Mouse (Mus musculus): Measurements from ENCODE around the gene Ilkap.

The Ilkap gene

DNA sequence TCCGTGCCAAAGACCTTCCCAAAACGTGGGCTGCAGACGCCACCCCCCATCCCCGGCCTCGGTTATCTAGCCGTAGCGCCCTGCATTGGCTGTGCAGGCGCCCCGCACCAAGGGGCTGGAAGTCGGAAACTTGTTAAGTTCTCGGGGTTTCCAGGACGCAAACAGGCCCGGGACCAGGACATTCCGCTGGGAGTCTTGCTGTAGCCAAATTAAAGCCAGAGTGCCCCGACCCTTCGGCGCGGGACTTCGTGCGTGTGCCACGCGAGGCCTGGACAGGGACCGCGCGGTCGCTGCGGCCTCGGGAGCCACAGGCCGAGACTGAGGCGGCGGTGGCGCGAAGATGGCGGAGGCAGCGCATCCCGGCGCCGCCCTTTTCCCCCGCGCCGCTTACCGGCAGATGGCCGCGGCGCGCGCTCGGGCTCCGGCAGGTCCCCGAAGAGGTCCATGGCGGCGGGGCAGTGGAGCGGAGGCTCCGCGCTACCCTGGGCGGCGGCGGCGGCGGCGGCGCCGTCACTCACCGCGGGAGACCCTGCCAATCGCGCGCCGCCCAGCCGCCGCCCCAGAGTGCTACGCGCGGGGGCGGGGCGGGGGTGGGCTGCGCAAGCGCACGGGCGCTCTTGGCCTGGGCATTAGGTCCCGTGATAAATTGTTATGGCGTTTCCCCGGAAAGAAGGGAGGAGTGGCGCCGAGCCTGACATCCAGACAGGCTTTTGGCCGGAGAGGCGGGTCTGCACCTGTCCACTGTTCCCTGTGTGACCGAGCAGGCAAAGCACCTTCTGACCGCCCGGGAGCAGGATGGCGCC, at the start of gene Ilkap:
Gene Ilkap (minus strand): TSS at position 556 of the 803 bp plus-strand sequence.
- peak; percentile 83 for DNase-seq

GRCm38 (mm10) chr1:91446511-91446910, 47.9 kb upstream of the Ilkap start:
- DNase-seq, result no peak

- DNase-seq, result no peak
Observed at GRCm38 (mm10) chr1:91446060-91446459, 47.4 kb upstream of the Ilkap start.

DNA sequence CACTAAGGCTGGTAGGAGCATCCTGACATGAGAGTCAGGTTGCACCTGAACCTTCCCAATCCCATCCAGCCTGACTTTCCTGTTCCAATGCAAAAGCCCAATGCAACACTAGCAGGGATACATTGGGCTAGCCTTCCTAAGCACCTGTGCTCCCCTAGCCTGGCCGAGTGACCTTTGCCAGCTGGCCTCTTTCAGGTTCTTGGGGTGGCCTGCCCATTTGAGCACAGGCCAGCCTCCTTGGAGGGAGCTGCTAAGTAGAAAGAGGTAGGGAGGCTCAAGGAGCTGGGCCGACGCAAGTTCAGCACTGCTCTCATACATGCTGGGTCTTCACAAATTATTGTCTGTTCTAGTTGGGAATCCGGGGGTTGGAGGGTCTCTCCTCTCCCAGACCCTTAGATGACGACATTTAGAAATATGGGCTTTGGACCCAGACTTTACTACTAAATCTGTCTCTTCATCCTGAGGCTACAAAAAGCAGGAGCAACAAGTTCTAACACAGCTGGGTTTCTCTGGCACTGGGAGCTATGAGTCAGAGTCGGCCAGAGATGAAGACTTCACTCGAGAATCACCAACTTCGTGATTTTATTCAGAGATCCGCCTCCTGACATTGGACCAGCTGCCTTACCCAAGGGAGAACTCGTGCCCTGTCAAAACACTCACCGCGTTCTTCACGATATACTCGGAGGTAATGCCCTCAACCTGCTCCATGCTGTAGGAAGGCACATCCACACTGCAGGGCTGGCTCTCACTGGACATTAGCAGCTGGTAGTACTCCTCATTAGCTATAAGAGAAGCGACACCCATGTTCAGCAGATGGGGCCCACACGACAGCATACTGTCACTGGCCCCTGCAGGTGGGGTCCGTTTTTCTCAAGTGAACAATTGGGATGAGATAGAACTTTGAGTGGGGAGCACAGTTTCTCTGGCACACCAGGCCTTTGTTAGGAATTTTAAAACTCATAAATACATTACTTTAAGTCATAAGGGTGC, 46.5 kb upstream of the Ilkap start:
- no peak for DNase-seq

GRCm38 (mm10) chr1:91442350-91442990, 43.9 kb upstream of the Ilkap start:
- DNase-seq, result no peak

GRCm38 (mm10) chr1:91441855-91442254, 43.2 kb upstream of the Ilkap start:
- no peak for DNase-seq

DNA sequence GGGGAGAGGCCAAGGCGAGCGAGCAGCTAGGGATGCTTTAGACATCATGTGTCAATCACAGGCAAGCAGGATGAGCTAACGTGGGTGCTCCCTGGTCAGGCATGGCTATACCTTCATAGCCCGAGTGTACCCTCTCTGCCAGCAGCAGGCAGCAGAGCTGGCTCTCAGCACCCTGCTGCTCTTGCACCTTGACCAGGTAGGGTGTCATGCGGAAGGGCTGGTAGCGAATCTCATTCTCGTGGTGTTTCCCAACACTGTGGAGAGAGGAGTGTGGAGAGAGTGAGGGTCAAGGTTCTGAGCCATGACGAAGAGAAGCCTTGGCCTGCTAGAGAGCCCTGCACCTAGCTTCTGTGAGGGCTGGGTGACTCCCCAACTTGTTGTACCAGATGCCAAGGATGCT, 41.2 kb upstream of the Ilkap start:
- DNase-seq, result no peak

DNA sequence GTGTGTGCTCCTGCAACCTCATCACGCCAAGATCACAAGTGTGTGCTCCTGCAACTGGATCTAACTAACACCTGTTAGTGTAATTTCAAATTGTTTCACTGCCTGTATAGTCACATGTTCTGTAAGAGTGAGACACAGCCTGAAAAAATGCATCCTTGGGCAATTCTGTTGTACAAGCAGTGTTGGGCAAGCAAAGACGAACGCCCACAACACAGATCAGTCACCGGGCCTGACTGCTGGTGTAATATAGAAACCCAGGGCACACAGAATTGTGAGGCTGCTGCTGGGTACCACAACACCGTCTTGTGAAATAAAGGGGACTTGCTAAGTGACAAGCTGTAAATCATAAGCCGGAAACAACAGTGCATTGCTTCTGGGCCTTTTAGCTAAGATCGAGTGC, 39.0 kb upstream of the Ilkap start:
- no peak for DNase-seq

GRCm38 (mm10) chr1:91437083-91437400, 38.4 kb upstream of the Ilkap start:
- no peak for DNase-seq

GRCm38 (mm10) chr1:91436380-91437082, 37.9 kb upstream of the Ilkap start:
- DNase-seq, result no peak

DNA sequence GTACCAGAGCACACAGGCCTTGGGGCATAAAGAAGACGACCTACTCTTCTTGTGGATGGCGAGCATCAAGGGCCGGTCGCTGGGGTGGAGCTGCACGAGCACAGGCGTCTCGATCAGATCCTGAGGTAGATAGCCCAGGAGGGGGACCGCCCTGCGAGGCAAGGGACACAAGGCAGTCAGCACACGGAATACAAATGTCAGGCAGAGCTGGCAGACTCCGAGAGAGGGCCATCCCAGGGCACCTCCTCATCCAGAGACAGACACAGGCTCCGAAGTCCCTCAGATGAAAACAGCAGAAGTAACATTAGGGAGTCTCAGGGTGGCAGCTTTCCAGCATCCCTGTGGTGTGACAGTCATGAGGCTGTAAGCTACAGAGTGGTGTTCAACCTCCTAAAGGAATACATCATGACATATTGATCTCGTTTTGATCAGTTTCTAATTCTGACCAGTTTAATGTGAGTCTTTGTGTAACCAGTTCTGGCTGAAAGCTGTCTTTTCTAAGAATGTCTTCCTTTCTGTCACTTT, 37.1 kb upstream of the Ilkap start:
- DNase-seq, result no peak

GRCm38 (mm10) chr1:91434905-91435304, 36.3 kb upstream of the Ilkap start:
- no peak for DNase-seq

DNA sequence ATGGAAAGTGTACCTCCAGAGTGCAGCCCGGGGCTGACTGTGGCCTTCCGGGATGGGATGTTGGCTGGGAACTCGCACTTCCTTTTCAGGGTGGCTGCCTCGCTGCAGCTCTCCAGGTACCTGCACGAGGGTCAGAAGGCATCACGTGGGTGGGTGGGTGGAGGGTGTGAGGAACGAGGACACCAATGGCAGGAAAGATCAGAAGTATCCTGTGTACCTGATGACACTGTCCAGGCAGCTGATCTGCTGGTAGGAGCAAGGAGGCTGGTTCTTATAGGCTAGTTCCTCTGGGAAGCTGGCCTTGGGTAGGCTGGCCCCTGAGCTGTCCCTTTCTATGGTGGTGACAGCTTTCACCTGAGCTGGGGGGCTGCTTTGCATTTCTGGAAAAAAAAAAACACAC, 32.1 kb upstream of the Ilkap start:
- no peak for DNase-seq

DNA sequence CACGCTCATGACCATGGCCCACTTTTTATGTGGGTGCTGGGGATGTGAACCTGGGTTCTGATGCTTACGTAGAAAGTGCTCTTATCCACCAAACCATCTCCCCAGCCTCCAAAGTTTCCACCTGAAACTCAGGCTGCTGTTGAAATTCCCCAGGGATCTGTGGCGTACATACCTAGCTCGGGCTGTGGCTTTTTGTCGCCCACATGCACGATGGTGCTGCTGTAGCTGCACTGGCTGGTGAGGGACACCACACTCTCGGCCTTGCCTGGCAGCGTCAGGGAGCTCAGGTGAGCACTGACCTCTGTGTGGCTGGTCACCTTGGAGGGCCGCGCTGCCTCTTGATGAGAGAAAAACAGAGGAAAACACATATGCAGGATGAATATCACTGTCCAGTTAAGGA, 30.6 kb upstream of the Ilkap start:
- DNase-seq, result no peak

DNA sequence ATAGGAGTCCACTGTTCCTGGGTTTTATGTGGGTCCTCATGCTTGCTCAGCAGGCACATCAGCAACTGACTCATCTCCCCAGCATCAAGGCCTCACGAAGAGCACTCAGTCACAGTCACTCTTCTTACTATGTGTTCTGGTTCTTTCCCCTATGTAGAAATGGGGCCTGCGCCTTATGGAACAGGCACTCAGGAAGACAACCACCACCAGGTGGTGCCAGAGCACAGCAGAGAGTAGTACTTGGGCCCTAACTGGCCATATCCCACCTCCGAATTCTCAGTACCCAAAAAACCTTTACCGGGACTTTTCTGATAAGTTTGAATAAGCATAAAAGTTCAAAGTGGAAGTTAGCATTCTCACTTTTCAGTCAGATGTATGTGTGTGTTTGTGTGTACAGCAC, 30.0 kb upstream of the Ilkap start:
- DNase-seq, result peak; percentile 81

DNA sequence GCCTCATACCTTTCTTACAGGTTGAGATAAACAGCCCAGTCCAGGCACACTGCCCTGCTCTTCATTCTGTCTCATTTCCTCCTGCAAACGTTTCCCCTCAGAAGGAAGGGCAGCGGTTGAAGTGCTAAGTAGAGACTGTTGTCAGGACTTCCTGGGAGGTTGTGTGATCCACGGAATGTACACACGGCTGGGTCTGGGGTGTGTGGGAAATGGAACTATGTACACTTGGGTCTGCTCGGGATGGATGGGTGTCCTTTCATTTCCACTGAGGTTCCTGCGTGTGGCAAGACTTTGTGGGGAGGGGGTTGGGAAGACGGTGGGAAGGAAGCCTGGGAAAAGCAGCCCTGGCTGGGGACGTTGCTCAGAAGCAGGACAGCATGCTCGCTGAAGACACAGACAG, 27.8 kb upstream of the Ilkap start:
- DNase-seq, result no peak

GRCm38 (mm10) chr1:91420601-91421065, 22.0 kb upstream of the Ilkap start:
- no peak for DNase-seq

- no peak for DNase-seq
Observed at GRCm38 (mm10) chr1:91419862-91420600, 21.4 kb upstream of the Ilkap start.

GRCm38 (mm10) chr1:91417991-91418390, 19.4 kb upstream of the Ilkap start:
- no peak for DNase-seq

DNA sequence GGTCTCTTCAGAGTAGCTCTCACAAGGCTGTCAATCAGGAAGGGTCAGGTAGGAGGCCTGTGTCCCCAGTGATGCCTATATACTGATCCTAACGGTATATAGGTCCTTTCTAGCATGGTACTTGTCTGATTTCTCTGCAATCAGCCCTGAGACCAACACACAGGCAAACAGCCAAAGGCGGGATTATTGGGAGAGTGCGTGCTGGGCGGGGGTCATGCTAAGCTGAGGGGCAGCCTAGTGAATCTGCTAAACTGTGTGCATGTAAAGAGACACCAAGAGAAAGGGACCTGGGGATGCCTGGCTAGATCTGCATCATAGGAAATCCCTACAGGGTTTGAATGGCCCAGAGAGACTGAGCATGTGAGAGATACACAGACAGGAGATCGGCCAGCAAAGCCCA, 16.7 kb upstream of the Ilkap start:
- DNase-seq, result no peak

GRCm38 (mm10) chr1:91414903-91415302, 16.3 kb upstream of the Ilkap start:
- DNase-seq, result no peak

Measured in layer of hippocampus, adult 9-11 months (tissue).